Comparison of ENCODE assay signal across 10 mouse cellular contexts in genomic region chr2:170291841-170292655, GRCm38 (mm10).
DNase-seq lines count a peak whose midpoint lies in the region; ATAC-seq and TF ChIP-seq lines count a peak whose summit lies in the region.
"Had no signal": no experiment of that assay in that cellular context is flagged by ENCODE, and none has a peak within 500 bp of the region (broad histone marks: within the 10 kb centered on the region; RNA-seq: fewer than 3 reads in every experiment).

No protein-coding gene starts in this region.

- no peak overlapping the region for H3K4me3 ChIP-seq in liver, adult 2 months (ENCODE audit: insufficient read depth, low read depth, low read length)
- H3K4me3 ChIP-seq in liver, embryonic 12.5 days, result no peak overlapping the region
- H3K4me3 ChIP-seq in embryonic fibroblast, embryonic 13.5 days (ENCODE audit: insufficient read depth, low read length), result no peak overlapping the region
- H3K4me3 ChIP-seq in lung, postnatal 0 days (ENCODE audit: low read depth, low read length), result no peak overlapping the region

- no peak overlapping the region for H3K4me2 ChIP-seq in liver, embryonic 12.5 days
- H3K4me2 ChIP-seq in lung, postnatal 0 days (replicated peaks; ENCODE audit: low read depth, low read length), result peak overlapping the region; percentile 23

- ATAC-seq in liver, embryonic 12.5 days, result no peak
- peak; percentile 47 for ATAC-seq in lung, postnatal 0 days
- ATAC-seq: hindbrain, embryonic 16.5 days had no signal

- H3K27me3 ChIP-seq in liver, adult 2 months (ENCODE audit: control insufficient read depth, insufficient read depth, low read length), result no peaks in the 10 kb centered on the region
- H3K27me3 ChIP-seq in liver, embryonic 12.5 days (replicated peaks), result peaks cover 19% of the 10 kb centered on the region
- H3K27me3 ChIP-seq in lung, postnatal 0 days (replicated peaks; ENCODE audit: insufficient read depth, low read length), result no peaks in the 10 kb centered on the region

- no peaks in the 10 kb centered on the region for H3K36me3 ChIP-seq in liver, adult 2 months (ENCODE audit: control insufficient read depth, insufficient read depth, low read length)
- no peaks in the 10 kb centered on the region for H3K36me3 ChIP-seq in liver, embryonic 12.5 days
- H3K36me3 ChIP-seq in lung, postnatal 0 days (ENCODE audit: insufficient read depth, low read length), result no peaks in the 10 kb centered on the region

- DNase-seq in liver, adult 2 months (ENCODE audit: extremely low read depth, low read depth, low spot score), result no peak
- DNase-seq in lung, postnatal 0 days (ENCODE audit: low spot score), result peak; percentile 74
- DNase-seq in thymus, postnatal 10 days (ENCODE audit: low spot score in 2 of 2), result peak; percentile 44 to 46
- DNase-seq in urinary bladder, postnatal 14 days (ENCODE audit: low spot score), result no peak
- no peak for DNase-seq in frontal cortex, postnatal 10 days (ENCODE audit: low spot score in 2 of 2)
- no peak for DNase-seq in left cerebral cortex, adult 18-20 months (ENCODE audit: low spot score in 2 of 2)
- DNase-seq: gastrocnemius, postnatal 14 days had no signal

- no peaks in the 10 kb centered on the region for H3K9me3 ChIP-seq in liver, embryonic 12.5 days (replicated peaks)
- no peaks in the 10 kb centered on the region for H3K9me3 ChIP-seq in lung, postnatal 0 days (ENCODE audit: low read length)

- 50% methylated on average over 6 of the region's 6 CpGs for WGBS in liver, adult 2 months
- WGBS in liver, embryonic 12.5 days (ENCODE audit: insufficient replicate concordance), result 27% methylated on average over 6 of the region's 6 CpGs
- WGBS in lung, postnatal 0 days, result 11% methylated on average over 6 of the region's 6 CpGs

- no peak for TF ChIP-seq POLR2A in liver, adult 2 months (IDR thresholded peaks at IDR 0.05; ENCODE audit: extremely low read depth, insufficient read depth, low read length)
- no peak for TF ChIP-seq POLR2A in embryonic fibroblast, embryonic 13.5 days (IDR thresholded peaks at IDR 0.05; ENCODE audit: low read depth, low read length)

- peak overlapping the region; percentile 77 for H3K27ac ChIP-seq in liver, adult 2 months (replicated peaks; ENCODE audit: insufficient read depth, low read depth, low read length)
- no peak overlapping the region for H3K27ac ChIP-seq in liver, embryonic 12.5 days
- H3K27ac ChIP-seq in embryonic fibroblast, embryonic 13.5 days (ENCODE audit: insufficient read depth, low read length), result peak overlapping the region; percentile 62; the same call in 1 of the 2 replicates
- peak overlapping the region; percentile 82 for H3K27ac ChIP-seq in lung, postnatal 0 days (ENCODE audit: low read length)

- TF ChIP-seq EP300 in lung, postnatal 0 days (IDR thresholded peaks at IDR 0.05), result peak; percentile 51; the same call in 1 of the 2 replicates

- no peak overlapping the region for H3K9ac ChIP-seq in liver, adult 2 months (ENCODE audit: low read depth, low read length)
- no peak overlapping the region for H3K9ac ChIP-seq in liver, embryonic 12.5 days
- H3K9ac ChIP-seq in lung, postnatal 0 days (replicated peaks; ENCODE audit: low read depth), result no peak overlapping the region

- peaks cover 6% of the 10 kb centered on the region; the same call in 1 of the 2 replicates for H3K4me1 ChIP-seq in liver, adult 2 months (ENCODE audit: control insufficient read depth, insufficient read depth, low read length)
- H3K4me1 ChIP-seq in liver, embryonic 12.5 days, result peaks cover 7% of the 10 kb centered on the region
- no peaks in the 10 kb centered on the region for H3K4me1 ChIP-seq in embryonic fibroblast, embryonic 13.5 days (ENCODE audit: control insufficient read depth, insufficient read depth, low read length)
- H3K4me1 ChIP-seq in lung, postnatal 0 days (ENCODE audit: insufficient read depth, low read depth, low read length), result peaks cover 22% of the 10 kb centered on the region; the same call in 1 of the 2 replicates

- no peaks in the 10 kb centered on the region for H3K79me2 ChIP-seq in liver, adult 2 months (ENCODE audit: control insufficient read depth, insufficient read depth, low read length)

- TF ChIP-seq CTCF in liver, adult 2 months (IDR thresholded peaks at IDR 0.05; ENCODE audit: low read depth, low read length), result no peak
- no peak for TF ChIP-seq CTCF in embryonic fibroblast, embryonic 13.5 days (IDR thresholded peaks at IDR 0.05; ENCODE audit: borderline replicate concordance, insufficient read depth, low read length)
- no peak for TF ChIP-seq CTCF in lung, postnatal 0 days (IDR thresholded peaks at IDR 0.05)

Comparison
In these comparisons a context has a peak if more than half of its experiments do, and no peak if none do; other contexts are left out.
1. DNase-seq: peak in lung, postnatal 0 days (single experiment) and thymus, postnatal 10 days (2 of 2); none in liver, adult 2 months (single experiment), urinary bladder, postnatal 14 days (single experiment), frontal cortex, postnatal 10 days (0 of 2) and left cerebral cortex, adult 18-20 months (0 of 2).